Mouse (Mus musculus): ENCODE data around the gene Dnajc17. TPM values are rescaled to one million over a fixed set of nuclear protein-coding genes. Genes with fewer than 3 reads are reported as not detected.

Gene Dnajc17
- polyA plus RNA-seq, 1 experiment from 2014 or later, result 24.9 TPM

DNA sequence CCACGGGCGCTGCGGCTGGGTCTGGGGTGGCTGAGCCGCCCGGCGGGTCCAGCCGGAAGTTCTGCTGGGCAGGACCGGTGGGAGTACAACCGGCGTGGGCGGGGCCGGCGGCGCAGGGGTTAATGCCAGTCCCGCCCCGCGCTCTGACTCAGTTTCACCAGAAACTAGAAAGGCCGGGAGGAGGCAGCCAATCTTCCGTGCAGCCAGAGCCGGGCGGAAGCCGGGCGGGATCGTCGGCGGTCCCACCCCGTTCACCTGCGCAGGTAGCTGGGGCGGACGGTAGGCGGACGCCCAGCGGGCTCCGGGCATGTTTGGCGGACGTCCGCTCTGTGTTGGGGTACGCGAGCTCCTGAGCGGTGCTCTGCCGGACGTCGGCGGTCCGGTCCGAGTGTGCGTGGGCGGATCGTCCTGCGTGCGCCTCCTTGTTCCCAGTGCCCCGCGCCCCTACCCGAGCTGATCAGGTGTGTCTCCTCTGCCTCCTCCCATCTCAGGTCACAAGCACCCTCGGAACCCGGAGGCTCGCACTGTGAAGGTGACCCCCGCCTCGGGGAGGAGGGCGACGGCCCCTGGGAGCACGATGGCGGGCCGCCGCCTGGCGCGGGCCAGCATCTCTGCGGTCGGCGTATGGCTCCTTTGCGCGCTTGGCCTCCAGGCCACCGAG, 28.7 kb upstream of the Dnajc17 start, which contains the start of gene Spint1:
Spint1 (plus strand) TSS at position 153 of the 661 bp plus-strand sequence.
- peak; percentile 28 for DNase-seq (ENCODE audit: low spot score)
- Histone ChIP-seq H3K27me3 (ENCODE audit: insufficient read depth, poor library complexity, severe bottlenecking) (peaks cover 69% of the 10 kb centered on the region), H3K36me3 (no peaks in the 10 kb centered on the region), H3K9me3 (no peaks in the 10 kb centered on the region), H3K4me3 (peak within 1 kb of the TSS; percentile 57), H3K4me1 (replicated peaks) (peaks cover 20% of the 10 kb centered on the region), H3K27ac (peak within 1 kb of the TSS; percentile 70)
- WGBS, result under 1% methylated on average over 73 of the region's 73 CpGs

- Histone ChIP-seq H3K9me3 (no peaks in the 10 kb centered on the region), H3K27ac (peak overlapping the region; percentile 70), H3K4me3 (peak overlapping the region; percentile 57), H3K36me3 (no peaks in the 10 kb centered on the region), H3K4me1 (replicated peaks) (peaks cover 20% of the 10 kb centered on the region), H3K27me3 (ENCODE audit: insufficient read depth, poor library complexity, severe bottlenecking) (peaks cover 69% of the 10 kb centered on the region)
- 6% methylated on average over 25 of the region's 25 CpGs for WGBS
- peak; percentile 27 for DNase-seq (ENCODE audit: low spot score)
These were observed 28.2 kb upstream of the Dnajc17 start for GRCm38 (mm10) chr2:119236682-119237209.

GRCm38 (mm10) chr2:119229775-119230704, 21.4 kb upstream of the Dnajc17 start, which contains the start of gene Ppp1r14d:
Ppp1r14d (minus strand) TSS chr2:119229906.
- H3K36me3 ChIP-seq, result no peaks in the 10 kb centered on the region
- peaks cover 13% of the 10 kb centered on the region for H3K27me3 ChIP-seq (ENCODE audit: insufficient read depth, poor library complexity, severe bottlenecking)
- 73% methylated on average over 6 of the region's 6 CpGs for WGBS
- H3K4me3 ChIP-seq, result no peak within 1 kb of the TSS
- DNase-seq (ENCODE audit: low spot score), result no peak
- no peaks in the 10 kb centered on the region for H3K9me3 ChIP-seq
- peaks cover 9% of the 10 kb centered on the region; the same call in 1 of the 2 replicates for H3K4me1 ChIP-seq (replicated peaks)
- no peak within 1 kb of the TSS for H3K27ac ChIP-seq

GRCm38 (mm10) chr2:119209176-119209507, 547 bp upstream of the Dnajc17 start:
- Histone ChIP-seq H3K36me3 (peaks cover 40% of the 10 kb centered on the region), H3K27ac (peak overlapping the region; percentile 91), H3K27me3 (ENCODE audit: insufficient read depth, poor library complexity, severe bottlenecking) (no peaks in the 10 kb centered on the region), H3K9me3 (no peaks in the 10 kb centered on the region), H3K4me3 (peak overlapping the region; percentile 71), H3K4me1 (replicated peaks) (peaks cover 20% of the 10 kb centered on the region)
- WGBS, result 2% methylated on average over 13 of the region's 13 CpGs
- DNase-seq (ENCODE audit: low spot score), result no peak

- no peaks in the 10 kb centered on the region for H3K9me3 ChIP-seq
- H3K4me1 ChIP-seq (replicated peaks), result peaks cover 28% of the 10 kb centered on the region
- peak overlapping the region; percentile 91 for H3K27ac ChIP-seq
- peak overlapping the region; percentile 71 for H3K4me3 ChIP-seq
- no peak for DNase-seq (ENCODE audit: low spot score)
- H3K36me3 ChIP-seq, result peaks cover 28% of the 10 kb centered on the region
- H3K27me3 ChIP-seq (ENCODE audit: insufficient read depth, poor library complexity, severe bottlenecking), result no peaks in the 10 kb centered on the region
- 26% methylated on average over 6 of the region's 6 CpGs for whole genome bisulfite sequencing
These were observed 643 bp downstream of the Dnajc17 start for GRCm38 (mm10) chr2:119207961-119208343.

DNA sequence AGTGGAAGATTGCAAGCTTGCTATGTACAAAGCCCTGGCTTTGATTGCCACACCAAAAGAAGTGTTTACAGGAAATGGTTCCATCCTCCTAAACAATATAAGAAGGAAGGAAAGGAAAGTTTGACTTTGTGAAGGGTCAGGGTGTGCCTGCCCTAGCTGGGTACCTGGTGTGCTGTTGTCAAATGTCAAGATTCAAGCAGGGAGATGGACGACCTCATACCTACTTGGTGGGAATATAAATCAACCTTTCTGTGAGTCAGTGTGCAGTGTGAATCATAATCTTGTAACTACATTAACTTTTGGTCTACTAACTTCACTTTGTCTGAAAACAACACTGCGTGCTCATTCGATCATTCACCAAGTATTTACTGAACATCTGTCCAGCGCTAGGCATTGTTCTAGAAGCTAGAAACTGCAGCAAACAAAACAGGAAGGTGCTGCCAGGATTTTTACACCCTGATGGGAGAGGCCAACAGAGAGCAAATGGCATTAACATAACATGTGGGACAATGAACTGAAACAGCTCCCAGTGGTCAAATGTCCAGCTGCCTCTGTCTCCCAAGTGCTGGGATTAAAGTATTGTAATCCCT, 4.6 kb downstream of the Dnajc17 start:
- Histone ChIP-seq H3K4me1 (replicated peaks) (peaks cover 19% of the 10 kb centered on the region), H3K9me3 (no peaks in the 10 kb centered on the region), H3K4me3 (no peak overlapping the region), H3K27ac (no peak overlapping the region), H3K36me3 (no peaks in the 10 kb centered on the region), H3K27me3 (ENCODE audit: insufficient read depth, poor library complexity, severe bottlenecking) (no peaks in the 10 kb centered on the region)
- DNase-seq (ENCODE audit: low spot score), result no peak
- WGBS, result 82% methylated on average over 4 of the region's 4 CpGs

- no peak overlapping the region for H3K4me3 ChIP-seq
- H3K9me3 ChIP-seq, result no peaks in the 10 kb centered on the region
- 81% methylated on average over 5 of the region's 5 CpGs for WGBS
- no peaks in the 10 kb centered on the region for H3K27me3 ChIP-seq (ENCODE audit: insufficient read depth, poor library complexity, severe bottlenecking)
- no peak overlapping the region for H3K27ac ChIP-seq
- H3K4me1 ChIP-seq (replicated peaks), result peaks cover 23% of the 10 kb centered on the region
- no peak for DNase-seq (ENCODE audit: low spot score)
- H3K36me3 ChIP-seq, result no peaks in the 10 kb centered on the region
These were observed 5.6 kb downstream of the Dnajc17 start for GRCm38 (mm10) chr2:119202914-119203453.

DNA sequence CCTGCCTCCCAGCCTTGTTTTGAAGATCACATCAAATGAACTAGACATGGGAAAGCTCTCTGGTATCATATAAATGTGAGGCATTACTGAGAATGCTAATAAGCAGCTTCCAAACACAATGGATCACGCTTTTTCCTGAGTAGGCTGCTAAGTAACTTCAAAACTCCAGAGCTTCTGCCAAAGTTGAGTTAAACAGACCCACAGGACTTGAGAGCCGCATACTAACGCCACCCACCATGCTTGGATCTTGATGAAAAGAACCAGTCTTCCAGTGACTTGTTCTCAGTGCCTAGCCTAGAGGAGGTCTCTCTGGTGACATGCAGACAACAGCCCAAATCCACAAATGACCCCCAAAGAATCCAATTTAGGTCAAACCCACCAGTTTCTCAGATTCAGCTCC, 9.7 kb downstream of the Dnajc17 start:
- Histone ChIP-seq H3K27me3 (ENCODE audit: insufficient read depth, poor library complexity, severe bottlenecking) (no peaks in the 10 kb centered on the region), H3K27ac (no peak overlapping the region), H3K9me3 (no peaks in the 10 kb centered on the region), H3K36me3 (no peaks in the 10 kb centered on the region), H3K4me3 (no peak overlapping the region), H3K4me1 (replicated peaks) (peaks cover 22% of the 10 kb centered on the region)
- no peak for DNase-seq (ENCODE audit: low spot score)
- WGBS, result 57% methylated on average over 3 of the region's 3 CpGs

- Histone ChIP-seq H3K9me3 (no peaks in the 10 kb centered on the region), H3K27me3 (ENCODE audit: insufficient read depth, poor library complexity, severe bottlenecking) (no peaks in the 10 kb centered on the region), H3K36me3 (no peaks in the 10 kb centered on the region), H3K27ac (no peak overlapping the region), H3K4me1 (replicated peaks) (peaks cover 14% of the 10 kb centered on the region), H3K4me3 (no peak overlapping the region)
- DNase-seq (ENCODE audit: low spot score), result no peak
- WGBS, result 28% methylated on average over 1 of the region's 1 CpGs
These were observed 10.5 kb downstream of the Dnajc17 start for GRCm38 (mm10) chr2:119198049-119198448.

DNA sequence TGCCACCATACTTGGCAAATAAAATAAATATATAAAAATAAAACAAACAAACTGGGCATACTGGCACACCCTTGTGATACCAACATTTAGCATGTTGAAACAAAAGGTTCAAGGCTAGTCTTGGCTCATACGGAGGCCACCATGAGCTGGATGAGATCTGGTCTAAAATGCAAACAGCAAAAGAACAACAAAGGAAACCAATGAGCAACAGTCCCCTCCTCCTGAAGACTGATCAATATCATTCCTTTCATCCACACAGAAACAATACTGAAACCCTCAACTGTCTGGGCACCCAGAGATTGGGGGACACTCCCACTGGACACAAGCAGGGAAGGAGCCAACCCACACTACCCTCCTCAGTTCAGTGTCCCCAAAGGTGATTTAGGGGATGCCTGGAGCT, 11.1 kb downstream of the Dnajc17 start:
- Histone ChIP-seq H3K9me3 (no peaks in the 10 kb centered on the region), H3K36me3 (no peaks in the 10 kb centered on the region), H3K27ac (0 out of 2 replicates have a peak overlapping the region, but pooled peaks have one; percentile 24), H3K4me3 (no peak overlapping the region), H3K27me3 (ENCODE audit: insufficient read depth, poor library complexity, severe bottlenecking) (no peaks in the 10 kb centered on the region), H3K4me1 (replicated peaks) (peaks cover 14% of the 10 kb centered on the region)
- no peak for DNase-seq (ENCODE audit: low spot score)
- 84% methylated on average over 1 of the region's 1 CpGs for WGBS

GRCm38 (mm10) chr2:119196316-119197108, 12.1 kb downstream of the Dnajc17 start:
- peaks cover 14% of the 10 kb centered on the region for H3K4me1 ChIP-seq (replicated peaks)
- no peak overlapping the region for H3K4me3 ChIP-seq
- DNase-seq (ENCODE audit: low spot score), result no peak
- H3K9me3 ChIP-seq, result no peaks in the 10 kb centered on the region
- H3K27me3 ChIP-seq (ENCODE audit: insufficient read depth, poor library complexity, severe bottlenecking), result no peaks in the 10 kb centered on the region
- 36% methylated on average over 4 of the region's 4 CpGs for WGBS
- no peaks in the 10 kb centered on the region for H3K36me3 ChIP-seq
- no peak overlapping the region for H3K27ac ChIP-seq

DNA sequence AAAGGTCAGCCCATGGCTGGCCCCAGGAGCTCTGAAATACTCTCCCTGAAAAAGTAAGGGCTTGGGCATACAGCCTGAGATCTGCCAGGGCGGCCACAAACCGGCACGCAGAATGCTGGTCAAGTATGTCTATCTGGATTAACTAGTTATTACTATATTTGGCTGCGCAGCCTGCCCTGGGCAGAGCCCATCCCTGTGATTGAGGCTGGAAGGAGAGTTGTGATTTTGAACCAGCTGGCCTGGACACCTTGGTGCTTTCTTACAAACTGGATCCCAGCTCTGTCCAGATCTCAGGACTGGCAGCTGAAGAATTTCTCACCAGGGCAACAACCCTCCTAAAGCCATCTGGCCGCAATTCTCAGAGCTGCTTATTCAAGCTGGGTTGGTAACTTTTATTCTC, 14.5 kb downstream of the Dnajc17 start:
- no peaks in the 10 kb centered on the region for H3K9me3 ChIP-seq
- H3K4me1 ChIP-seq (replicated peaks), result peaks cover 18% of the 10 kb centered on the region
- no peak overlapping the region for H3K4me3 ChIP-seq
- WGBS, result 91% methylated on average over 5 of the region's 5 CpGs
- no peak for DNase-seq (ENCODE audit: low spot score)
- H3K36me3 ChIP-seq, result no peaks in the 10 kb centered on the region
- no peak overlapping the region for H3K27ac ChIP-seq
- no peaks in the 10 kb centered on the region for H3K27me3 ChIP-seq (ENCODE audit: insufficient read depth, poor library complexity, severe bottlenecking)
